8 mouse cellular contexts compared by ENCODE assay signal in the genomic region with DNA sequence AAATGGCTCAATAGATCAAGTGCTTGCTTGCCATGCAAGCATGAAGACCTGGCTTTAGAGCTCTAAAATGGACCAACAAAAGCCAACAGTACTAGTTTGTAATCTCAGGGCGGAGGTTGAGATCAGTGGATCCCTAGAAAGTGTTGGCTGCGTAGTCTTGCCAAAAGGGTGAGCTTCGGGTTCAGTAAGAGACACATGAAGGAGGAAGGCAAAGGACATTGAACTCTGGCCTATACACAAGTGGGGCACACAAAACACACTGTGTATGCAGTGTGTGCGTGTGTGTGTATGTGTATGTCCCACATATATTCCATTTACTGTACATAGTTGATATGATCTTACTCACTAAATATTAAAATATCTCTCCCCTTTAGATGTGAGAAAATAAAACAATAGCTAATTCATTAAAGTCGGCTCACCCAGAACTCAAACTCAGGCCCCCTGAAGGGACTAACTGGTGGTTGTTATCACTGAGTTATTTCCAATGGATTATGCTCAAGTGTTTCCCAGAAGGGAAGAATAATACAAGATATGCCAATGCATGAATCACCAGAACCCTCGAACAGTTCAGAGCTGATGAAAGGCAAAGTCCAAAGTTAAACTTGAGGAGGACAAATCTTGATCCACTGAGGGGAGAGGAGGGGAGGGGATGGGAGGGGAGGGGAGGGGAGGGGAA. TPM values are rescaled to one million over a fixed set of nuclear protein-coding genes. Genes with fewer than 3 reads are reported as not detected.
A peak's percentile ranks its signal among the peaks of the same experiment; 100 is the strongest.
DNase-seq lines count a peak whose midpoint lies in the region; ATAC-seq and TF ChIP-seq lines count a peak whose summit lies in the region.

No protein-coding gene starts in this region.

- no peak for TF ChIP-seq POLR2A in thymus, adult 2 months (IDR thresholded peaks at IDR 0.05; ENCODE audit: control insufficient read depth, extremely low read depth, insufficient read depth, low read length, poor library complexity)

- H3K9ac ChIP-seq in embryonic facial prominence, embryonic 12.5 days, result no peak overlapping the region
- H3K9ac ChIP-seq in intestine, postnatal 0 days (ENCODE audit: low read depth, low read length), result no peak overlapping the region
- H3K9ac ChIP-seq in neural tube, embryonic 11.5 days (ENCODE audit: low read length), result peak overlapping the region; percentile 70

- H3K27me3 ChIP-seq in embryonic facial prominence, embryonic 12.5 days, result no peaks in the 10 kb centered on the region
- no peaks in the 10 kb centered on the region for H3K27me3 ChIP-seq in intestine, postnatal 0 days (replicated peaks; ENCODE audit: control insufficient read depth, insufficient read depth, low read length)
- H3K27me3 ChIP-seq in neural tube, embryonic 11.5 days (ENCODE audit: control insufficient read depth, insufficient read depth, low read length), result no peaks in the 10 kb centered on the region
- no peaks in the 10 kb centered on the region for H3K27me3 ChIP-seq in thymus, adult 2 months (ENCODE audit: control insufficient read depth, insufficient read depth, low read length)

- H3K27ac ChIP-seq in embryonic facial prominence, embryonic 12.5 days, result peak overlapping the region; percentile 89; the same call in 1 of the 2 replicates
- peak overlapping the region; percentile 88; the same call in 1 of the 2 replicates for H3K27ac ChIP-seq in intestine, postnatal 0 days (ENCODE audit: low read depth, low read length)
- 0 out of 2 replicates have a peak overlapping the region, but pooled peaks have one; percentile 4 for H3K27ac ChIP-seq in neural tube, embryonic 11.5 days (ENCODE audit: low read depth, low read length)
- H3K27ac ChIP-seq in thymus, adult 2 months (ENCODE audit: control insufficient read depth, insufficient read depth, low read length), result no peak overlapping the region; the same call in 1 of the 2 replicates

- TF ChIP-seq CTCF in intestine, postnatal 0 days (IDR thresholded peaks at IDR 0.05; ENCODE audit: low read depth), result no peak
- no peak for TF ChIP-seq CTCF in thymus, adult 2 months (IDR thresholded peaks at IDR 0.05; ENCODE audit: borderline replicate concordance, control insufficient read depth, extremely low read depth, insufficient read depth, low read length, poor library complexity)

- no peaks in the 10 kb centered on the region for H3K9me3 ChIP-seq in embryonic facial prominence, embryonic 12.5 days
- no peaks in the 10 kb centered on the region for H3K9me3 ChIP-seq in intestine, postnatal 0 days (ENCODE audit: control insufficient read depth)
- no peaks in the 10 kb centered on the region for H3K9me3 ChIP-seq in neural tube, embryonic 11.5 days (ENCODE audit: control insufficient read depth, low read length)

- H3K36me3 ChIP-seq in embryonic facial prominence, embryonic 12.5 days, result no peaks in the 10 kb centered on the region
- no peaks in the 10 kb centered on the region for H3K36me3 ChIP-seq in intestine, postnatal 0 days (ENCODE audit: control insufficient read depth, insufficient read depth)
- no peaks in the 10 kb centered on the region for H3K36me3 ChIP-seq in neural tube, embryonic 11.5 days (ENCODE audit: control insufficient read depth, insufficient read depth, low read length)
- no peaks in the 10 kb centered on the region for H3K36me3 ChIP-seq in thymus, adult 2 months (ENCODE audit: control insufficient read depth, insufficient read depth, low read length)

- peak overlapping the region; percentile 74 for H3K4me2 ChIP-seq in embryonic facial prominence, embryonic 12.5 days (replicated peaks)
- H3K4me2 ChIP-seq in intestine, postnatal 0 days (replicated peaks; ENCODE audit: low read depth), result peak overlapping the region; percentile 84
- H3K4me2 ChIP-seq in neural tube, embryonic 11.5 days (ENCODE audit: low read depth), result peak overlapping the region; percentile 54

- WGBS in embryonic facial prominence, embryonic 12.5 days, result 75% methylated on average over 6 of the region's 6 CpGs
- 42% methylated on average over 6 of the region's 6 CpGs for WGBS in intestine, postnatal 0 days
- 72% methylated on average over 6 of the region's 6 CpGs for WGBS in neural tube, embryonic 11.5 days
- WGBS in thymus, adult 2 months, result 89% methylated on average over 6 of the region's 6 CpGs

- peak; percentile 58 for DNase-seq in kidney, adult 9 months
- no peak for DNase-seq in kidney, adult 18-20 months
- DNase-seq in neural tube, embryonic 11.5 days (ENCODE audit: low spot score), result no peak
- no peak for DNase-seq in adrenal gland, adult 8-10 months
- DNase-seq in urinary bladder, postnatal 36 days (ENCODE audit: low spot score in 2 of 2), result no peak
- DNase-seq in thymus, adult 2 months, result no peak

- H3K4me3 ChIP-seq in embryonic facial prominence, embryonic 12.5 days, result peak overlapping the region; percentile 52
- H3K4me3 ChIP-seq in intestine, postnatal 0 days (ENCODE audit: low read depth, low read length), result peak overlapping the region; percentile 44; the same call in 1 of the 2 replicates
- peak overlapping the region; percentile 48 for H3K4me3 ChIP-seq in neural tube, embryonic 11.5 days (ENCODE audit: low read depth, low read length)
- H3K4me3 ChIP-seq in thymus, adult 2 months (ENCODE audit: control insufficient read depth, insufficient read depth, low read length), result no peak overlapping the region

- no peak for ATAC-seq in embryonic facial prominence, embryonic 12.5 days (ENCODE audit: insufficient number of reproducible peaks, insufficient read depth, low FRiP score, low TSS enrichment)
- no peak for ATAC-seq in intestine, postnatal 0 days
- no peak for ATAC-seq in neural tube, embryonic 11.5 days (ENCODE audit: insufficient read depth, low FRiP score, low TSS enrichment)

- H3K4me1 ChIP-seq in embryonic facial prominence, embryonic 12.5 days, result peaks cover 5% of the 10 kb centered on the region; the same call in 1 of the 2 replicates
- H3K4me1 ChIP-seq in intestine, postnatal 0 days (replicated peaks; ENCODE audit: control insufficient read depth, insufficient read depth, low read length), result peaks cover 4% of the 10 kb centered on the region
- peaks cover 3% of the 10 kb centered on the region; the same call in 1 of the 2 replicates for H3K4me1 ChIP-seq in neural tube, embryonic 11.5 days (ENCODE audit: control insufficient read depth, insufficient read depth, low read length)
- peaks cover 3% of the 10 kb centered on the region for H3K4me1 ChIP-seq in thymus, adult 2 months (replicated peaks; ENCODE audit: control insufficient read depth, insufficient read depth, low read length)

RNA-seq across cellular contexts. Expression of a gene that starts 57.3 kb away (rescaled TPM):
- 38.1 and 39.6 TPM in 2 replicates for polyA plus RNA-seq in embryonic facial prominence, embryonic 12.5 days (2016; fragmentation: Nextera tagmentation; extraction: Ambion mirVana)
- 20.7 and 21.3 TPM in 2 replicates for polyA plus RNA-seq in intestine, postnatal 0 days (2015; fragmentation: Nextera tagmentation; extraction: Ambion mirVana)
- 43.3 and 43.4 TPM in 2 replicates for polyA plus RNA-seq in neural tube, embryonic 11.5 days (2014; fragmentation: Nextera tagmentation; extraction: Ambion mirVana)
- total RNA-seq in adrenal gland, adult 8-10 months (2022), result 100 to 1,000 TPM; 139 to 174 (median 151) TPM
- 22.0 and 26.3 TPM in 2 replicates for polyA plus RNA-seq in thymus, adult 2 months (2012; rRNA removed)
